Mouse (Mus musculus): ENCODE results near the gene Rccd1. TPM values are rescaled to one million over a fixed set of nuclear protein-coding genes. Genes with fewer than 3 reads are reported as not detected.
"Not testable (repeated sequence)": the region's sequence is repeated elsewhere in the genome, so short reads cannot be mapped to it uniquely, and the experiment has no call there.

The Rccd1 gene
- polyA plus RNA-seq, 1 experiment = 22.2 TPM

- no peak for DNase-seq (ENCODE audit: low read depth)
- TF ChIP-seq POLR2A (IDR thresholded peaks at IDR 0.05; ENCODE audit: borderline replicate concordance, extremely low read depth, insufficient read depth, insufficient read length, poor library complexity, severe bottlenecking) = no peak
- TF ChIP-seq CTCF (IDR thresholded peaks at IDR 0.05; ENCODE audit: borderline replicate concordance, extremely low read depth, insufficient read depth, insufficient read length) = no peak
These were observed 1.1 kb upstream of the Rccd1 start for GRCm38 (mm10) chr7:80325292-80325868.

- DNase-seq (ENCODE audit: low read depth) = not testable (repeated sequence)
These were observed 514 bp upstream of the Rccd1 start for GRCm38 (mm10) chr7:80324816-80325119.

GRCm38 (mm10) chr7:80323336-80323735 is 918 bp downstream of the Rccd1 start:
- no peak for DNase-seq (ENCODE audit: low read depth)
- TF ChIP-seq CTCF (IDR thresholded peaks at IDR 0.05; ENCODE audit: borderline replicate concordance, extremely low read depth, insufficient read depth, insufficient read length) = no peak
- no peak for TF ChIP-seq POLR2A (IDR thresholded peaks at IDR 0.05; ENCODE audit: borderline replicate concordance, extremely low read depth, insufficient read depth, insufficient read length, poor library complexity, severe bottlenecking)

- no peak for TF ChIP-seq CTCF (IDR thresholded peaks at IDR 0.05; ENCODE audit: borderline replicate concordance, extremely low read depth, insufficient read depth, insufficient read length)
- TF ChIP-seq POLR2A (IDR thresholded peaks at IDR 0.05; ENCODE audit: borderline replicate concordance, extremely low read depth, insufficient read depth, insufficient read length, poor library complexity, severe bottlenecking) = no peak
- DNase-seq (ENCODE audit: low read depth) = no peak
These were observed 4.3 kb downstream of the Rccd1 start for GRCm38 (mm10) chr7:80319846-80320496.

GRCm38 (mm10) chr7:80318670-80319069 is 5.6 kb downstream of the Rccd1 start:
- DNase-seq (ENCODE audit: low read depth) = no peak
- TF ChIP-seq POLR2A (IDR thresholded peaks at IDR 0.05; ENCODE audit: borderline replicate concordance, extremely low read depth, insufficient read depth, insufficient read length, poor library complexity, severe bottlenecking) (no peak), CTCF (IDR thresholded peaks at IDR 0.05; ENCODE audit: borderline replicate concordance, extremely low read depth, insufficient read depth, insufficient read length) (no peak)

- TF ChIP-seq POLR2A (IDR thresholded peaks at IDR 0.05; ENCODE audit: borderline replicate concordance, extremely low read depth, insufficient read depth, insufficient read length, poor library complexity, severe bottlenecking) (no peak), CTCF (IDR thresholded peaks at IDR 0.05; ENCODE audit: borderline replicate concordance, extremely low read depth, insufficient read depth, insufficient read length) (no peak)
- DNase-seq (ENCODE audit: low read depth) = no peak
These were observed 6.7 kb downstream of the Rccd1 start for GRCm38 (mm10) chr7:80317439-80318115.

- DNase-seq (ENCODE audit: low read depth) = no peak
- TF ChIP-seq POLR2A (IDR thresholded peaks at IDR 0.05; ENCODE audit: borderline replicate concordance, extremely low read depth, insufficient read depth, insufficient read length, poor library complexity, severe bottlenecking) (no peak), CTCF (IDR thresholded peaks at IDR 0.05; ENCODE audit: borderline replicate concordance, extremely low read depth, insufficient read depth, insufficient read length) (no peak)
These were observed 8.5 kb downstream of the Rccd1 start for GRCm38 (mm10) chr7:80315733-80316132.

GRCm38 (mm10) chr7:80310771-80311170 is 13.5 kb downstream of the Rccd1 start:
- no peak for DNase-seq (ENCODE audit: low read depth)
- TF ChIP-seq CTCF (IDR thresholded peaks at IDR 0.05; ENCODE audit: borderline replicate concordance, extremely low read depth, insufficient read depth, insufficient read length) (no peak), POLR2A (IDR thresholded peaks at IDR 0.05; ENCODE audit: borderline replicate concordance, extremely low read depth, insufficient read depth, insufficient read length, poor library complexity, severe bottlenecking) (no peak)

GRCm38 (mm10) chr7:80307766-80308165 is 16.5 kb downstream of the Rccd1 start:
- DNase-seq (ENCODE audit: low read depth) = no peak
- no peak for TF ChIP-seq CTCF (IDR thresholded peaks at IDR 0.05; ENCODE audit: borderline replicate concordance, extremely low read depth, insufficient read depth, insufficient read length)
- TF ChIP-seq POLR2A (IDR thresholded peaks at IDR 0.05; ENCODE audit: borderline replicate concordance, extremely low read depth, insufficient read depth, insufficient read length, poor library complexity, severe bottlenecking) = no peak

- TF ChIP-seq POLR2A (IDR thresholded peaks at IDR 0.05; ENCODE audit: borderline replicate concordance, extremely low read depth, insufficient read depth, insufficient read length, poor library complexity, severe bottlenecking) (no peak), CTCF (IDR thresholded peaks at IDR 0.05; ENCODE audit: borderline replicate concordance, extremely low read depth, insufficient read depth, insufficient read length) (no peak)
- DNase-seq (ENCODE audit: low read depth) = no peak
These were observed 22.7 kb downstream of the Rccd1 start for GRCm38 (mm10) chr7:80301522-80301921.

- no peak for DNase-seq (ENCODE audit: low read depth)
- TF ChIP-seq POLR2A (IDR thresholded peaks at IDR 0.05; ENCODE audit: borderline replicate concordance, extremely low read depth, insufficient read depth, insufficient read length, poor library complexity, severe bottlenecking) (no peak), CTCF (IDR thresholded peaks at IDR 0.05; ENCODE audit: borderline replicate concordance, extremely low read depth, insufficient read depth, insufficient read length) (no peak)
These were observed 24.7 kb downstream of the Rccd1 start for GRCm38 (mm10) chr7:80299568-80299967.

GRCm38 (mm10) chr7:80298754-80299153 is 25.5 kb downstream of the Rccd1 start:
- no peak for TF ChIP-seq CTCF (IDR thresholded peaks at IDR 0.05; ENCODE audit: borderline replicate concordance, extremely low read depth, insufficient read depth, insufficient read length)
- TF ChIP-seq POLR2A (IDR thresholded peaks at IDR 0.05; ENCODE audit: borderline replicate concordance, extremely low read depth, insufficient read depth, insufficient read length, poor library complexity, severe bottlenecking) = no peak
- no peak for DNase-seq (ENCODE audit: low read depth)
